Mouse (Mus musculus) ES-Bruce4 (cell line): ENCODE data around the gene Gm11559.
"Not testable (repeated sequence)": the region's sequence is repeated elsewhere in the genome, so short reads cannot be mapped to it uniquely, and the experiment has no call there.

Experiments used
- CTCF ChIP-seq: IDR thresholded peaks from one replicate; pipeline ENCODE4 v1.8.1; 2011; ENCODE audit warnings: low read depth, low read length
- EP300 ChIP-seq: IDR thresholded peaks from 2 replicates; pipeline ENCODE4 v1.6.1; 2011; ENCODE audit warnings: low read depth, low read length; ENCODE audit not compliant: insufficient read depth
- POLR2A ChIP-seq: IDR thresholded peaks from one replicate; pipeline ENCODE4 v1.8.1; 2011; ENCODE audit warnings: low read length; ENCODE audit not compliant: insufficient read depth

- TF ChIP-seq CTCF, POLR2A, EP300: not testable (repeated sequence)
Observed at GRCm38 (mm10) chr11:99864176-99864575, at the start of gene Gm11559.
